Mouse (Mus musculus): ENCODE measurements at regions not wholly inside any gene's neighbourhood (a gene's known extent, or its start where the extent isn't known, plus 50 kb on each side); places are given as distances from the start of the nearest gene placed in this dataset.

- no peak overlapping the region for H3K27ac ChIP-seq
- H3K4me2 ChIP-seq, result no peak overlapping the region
- no peaks in the 10 kb centered on the region for H3K27me3 ChIP-seq
- H3K4me1 ChIP-seq (replicated peaks), result 0 out of 2 replicates have a peak, but pooled peaks cover 6% of the 10 kb centered on the region
- 15% methylated on average over 4 of the region's 4 CpGs for WGBS
- no peaks in the 10 kb centered on the region for H3K9me3 ChIP-seq
- ATAC-seq (ENCODE audit: insufficient number of reproducible peaks, insufficient read depth, low FRiP score, low TSS enrichment, low read depth), result no peak
- no peak overlapping the region for H3K9ac ChIP-seq (replicated peaks)
- no peaks in the 10 kb centered on the region for H3K36me3 ChIP-seq
- no peak overlapping the region for H3K4me3 ChIP-seq (replicated peaks)
These were observed 363.4 kb downstream of the Kctd12 start for GRCm38 (mm10) chr14:102619056-102619455.

- Histone ChIP-seq H3K9me3 (no peaks in the 10 kb centered on the region), H3K4me2 (no peak overlapping the region), H3K36me3 (no peaks in the 10 kb centered on the region), H3K27ac (no peak overlapping the region), H3K4me1 (replicated peaks) (0 out of 2 replicates have a peak, but pooled peaks cover 6% of the 10 kb centered on the region), H3K4me3 (replicated peaks) (no peak overlapping the region), H3K27me3 (no peaks in the 10 kb centered on the region), H3K9ac (replicated peaks) (no peak overlapping the region)
- ATAC-seq (ENCODE audit: insufficient number of reproducible peaks, insufficient read depth, low FRiP score, low TSS enrichment, low read depth), result no peak
- 66% methylated on average over 7 of the region's 7 CpGs for WGBS
These were observed 366.7 kb downstream of the Kctd12 start for GRCm38 (mm10) chr14:102615588-102616309.

- Histone ChIP-seq H3K4me3 (replicated peaks) (no peak overlapping the region), H3K4me2 (no peak overlapping the region), H3K9me3 (no peaks in the 10 kb centered on the region), H3K27ac (no peak overlapping the region), H3K36me3 (no peaks in the 10 kb centered on the region), H3K9ac (replicated peaks) (no peak overlapping the region), H3K27me3 (no peaks in the 10 kb centered on the region), H3K4me1 (replicated peaks) (no peaks in the 10 kb centered on the region)
- ATAC-seq (ENCODE audit: insufficient number of reproducible peaks, insufficient read depth, low FRiP score, low TSS enrichment, low read depth), result no peak
- WGBS, result 83% methylated on average over 5 of the region's 5 CpGs
These were observed 376.4 kb downstream of the Kctd12 start for GRCm38 (mm10) chr14:102606055-102606454.

- H3K27me3 ChIP-seq, result no peaks in the 10 kb centered on the region
- H3K9ac ChIP-seq (replicated peaks), result no peak overlapping the region
- WGBS, result 78% methylated on average over 3 of the region's 3 CpGs
- H3K9me3 ChIP-seq, result no peaks in the 10 kb centered on the region
- no peak for ATAC-seq (ENCODE audit: insufficient number of reproducible peaks, insufficient read depth, low FRiP score, low TSS enrichment, low read depth)
- no peak overlapping the region for H3K4me2 ChIP-seq
- H3K27ac ChIP-seq, result no peak overlapping the region
- no peaks in the 10 kb centered on the region for H3K36me3 ChIP-seq
- H3K4me1 ChIP-seq (replicated peaks), result no peaks in the 10 kb centered on the region
- H3K4me3 ChIP-seq (replicated peaks), result no peak overlapping the region
These were observed 387.6 kb downstream of the Kctd12 start for GRCm38 (mm10) chr14:102594850-102595249.

- WGBS, result 54% methylated on average over 2 of the region's 2 CpGs
These were observed 428.7 kb downstream of the Kctd12 start for GRCm38 (mm10) chr14:102553781-102554180.

GRCm38 (mm10) chr14:102552598-102552997, 429.8 kb downstream of the Kctd12 start:
- H3K4me1 ChIP-seq (replicated peaks), result no peaks in the 10 kb centered on the region
- no peaks in the 10 kb centered on the region for H3K36me3 ChIP-seq
- H3K9ac ChIP-seq (replicated peaks), result no peak overlapping the region
- no peaks in the 10 kb centered on the region for H3K9me3 ChIP-seq
- no peak overlapping the region for H3K4me3 ChIP-seq (replicated peaks)
- H3K4me2 ChIP-seq, result no peak overlapping the region
- H3K27me3 ChIP-seq, result no peaks in the 10 kb centered on the region
- WGBS, result 36% methylated on average over 2 of the region's 2 CpGs
- H3K27ac ChIP-seq, result no peak overlapping the region
- ATAC-seq (ENCODE audit: insufficient number of reproducible peaks, insufficient read depth, low FRiP score, low TSS enrichment, low read depth), result no peak

More at GRCm38 (mm10) chr14:102553781-102554180, 428.7 kb downstream of the Kctd12 start:
- H3K4me3 ChIP-seq (replicated peaks), result no peak overlapping the region
- no peak overlapping the region for H3K4me2 ChIP-seq
- no peaks in the 10 kb centered on the region for H3K4me1 ChIP-seq (replicated peaks)
- no peak for ATAC-seq (ENCODE audit: insufficient number of reproducible peaks, insufficient read depth, low FRiP score, low TSS enrichment, low read depth)
- H3K27me3 ChIP-seq, result no peaks in the 10 kb centered on the region
- H3K9me3 ChIP-seq, result no peaks in the 10 kb centered on the region
- H3K27ac ChIP-seq, result no peak overlapping the region
- H3K9ac ChIP-seq (replicated peaks), result no peak overlapping the region
- H3K36me3 ChIP-seq, result no peaks in the 10 kb centered on the region

- WGBS, result 91% methylated on average over 9 of the region's 9 CpGs
- Histone ChIP-seq H3K36me3 (no peaks in the 10 kb centered on the region), H3K4me1 (replicated peaks) (no peaks in the 10 kb centered on the region), H3K4me2 (no peak overlapping the region), H3K27me3 (no peaks in the 10 kb centered on the region), H3K27ac (no peak overlapping the region), H3K9me3 (no peaks in the 10 kb centered on the region), H3K4me3 (replicated peaks) (no peak overlapping the region), H3K9ac (replicated peaks) (no peak overlapping the region)
- ATAC-seq (ENCODE audit: insufficient number of reproducible peaks, insufficient read depth, low FRiP score, low TSS enrichment, low read depth), result no peak
These were observed 457.4 kb downstream of the Kctd12 start for GRCm38 (mm10) chr14:102524894-102525577.

DNA sequence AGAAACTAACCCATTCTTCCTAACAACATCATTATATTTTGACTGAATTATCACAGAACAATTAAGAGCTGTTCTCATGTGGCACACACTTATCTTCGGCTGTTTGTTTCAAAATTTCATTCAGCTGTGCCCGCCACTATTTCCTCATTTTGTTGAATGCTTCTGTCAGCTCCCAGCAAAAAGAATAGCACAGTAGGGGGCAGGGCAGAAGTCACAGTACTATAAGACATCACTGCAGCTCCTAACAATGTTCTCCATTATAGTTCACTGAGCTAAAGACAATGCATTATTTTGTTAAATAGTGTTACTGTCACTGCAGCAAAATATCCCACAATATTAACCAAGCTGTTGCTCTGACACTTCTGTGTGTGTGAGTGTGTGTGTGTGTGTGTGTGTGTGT, 465.7 kb downstream of the Kctd12 start:
- H3K4me3 ChIP-seq (replicated peaks), result no peak overlapping the region
- H3K27me3 ChIP-seq, result no peaks in the 10 kb centered on the region
- H3K4me2 ChIP-seq, result no peak overlapping the region
- no peaks in the 10 kb centered on the region for H3K9me3 ChIP-seq
- H3K4me1 ChIP-seq (replicated peaks), result peaks cover 3% of the 10 kb centered on the region; the same call in 1 of the 2 replicates
- no peak overlapping the region for H3K9ac ChIP-seq (replicated peaks)
- H3K27ac ChIP-seq, result no peak overlapping the region
- 63% methylated on average over 2 of the region's 2 CpGs for WGBS
- ATAC-seq (ENCODE audit: insufficient number of reproducible peaks, insufficient read depth, low FRiP score, low TSS enrichment, low read depth), result no peak
- no peaks in the 10 kb centered on the region for H3K36me3 ChIP-seq

- no peak overlapping the region for H3K27ac ChIP-seq
- no peaks in the 10 kb centered on the region for H3K36me3 ChIP-seq
- WGBS, result 54% methylated on average over 2 of the region's 2 CpGs
These were observed 467.9 kb downstream of the Kctd12 start for GRCm38 (mm10) chr14:102514527-102514926.

DNA sequence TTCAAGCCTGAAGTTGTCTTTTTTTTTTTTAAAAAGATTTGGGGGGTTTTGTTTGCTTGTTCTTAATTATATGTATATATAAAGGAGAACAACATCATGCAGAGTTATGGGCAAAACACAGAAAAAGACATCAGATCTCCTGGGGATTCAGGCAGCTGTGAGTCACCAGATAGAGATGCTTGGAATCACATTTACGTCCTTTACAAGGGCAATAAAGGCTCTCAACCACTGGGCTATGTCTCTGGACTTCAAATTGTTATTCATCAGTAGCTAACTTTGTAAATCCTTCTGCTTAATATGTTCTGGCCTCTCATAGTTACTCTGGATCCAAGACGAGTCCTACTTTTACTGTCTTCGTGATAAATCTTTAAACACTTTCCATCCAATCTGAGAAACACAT, 469.8 kb downstream of the Kctd12 start:
- no peaks in the 10 kb centered on the region; the same call in 1 of the 2 replicates for H3K9me3 ChIP-seq
- 19% methylated on average over 3 of the region's 3 CpGs for WGBS
- no peak overlapping the region for H3K4me2 ChIP-seq
- no peaks in the 10 kb centered on the region for H3K27me3 ChIP-seq
- H3K4me1 ChIP-seq (replicated peaks), result peaks cover 3% of the 10 kb centered on the region; the same call in 1 of the 2 replicates
- no peak for ATAC-seq (ENCODE audit: insufficient number of reproducible peaks, insufficient read depth, low FRiP score, low TSS enrichment, low read depth)
- no peak overlapping the region for H3K27ac ChIP-seq
- no peak overlapping the region for H3K9ac ChIP-seq (replicated peaks)
- no peaks in the 10 kb centered on the region for H3K36me3 ChIP-seq
- H3K4me3 ChIP-seq (replicated peaks), result no peak overlapping the region

More at GRCm38 (mm10) chr14:102514527-102514926, 467.9 kb downstream of the Kctd12 start:
- H3K9ac ChIP-seq (replicated peaks), result no peak overlapping the region
- ATAC-seq (ENCODE audit: insufficient number of reproducible peaks, insufficient read depth, low FRiP score, low TSS enrichment, low read depth), result no peak
- no peak overlapping the region for H3K4me2 ChIP-seq
- no peaks in the 10 kb centered on the region for H3K27me3 ChIP-seq
- no peak overlapping the region for H3K4me3 ChIP-seq (replicated peaks)
- H3K9me3 ChIP-seq, result no peaks in the 10 kb centered on the region
- peaks cover 3% of the 10 kb centered on the region; the same call in 1 of the 2 replicates for H3K4me1 ChIP-seq (replicated peaks)

DNA sequence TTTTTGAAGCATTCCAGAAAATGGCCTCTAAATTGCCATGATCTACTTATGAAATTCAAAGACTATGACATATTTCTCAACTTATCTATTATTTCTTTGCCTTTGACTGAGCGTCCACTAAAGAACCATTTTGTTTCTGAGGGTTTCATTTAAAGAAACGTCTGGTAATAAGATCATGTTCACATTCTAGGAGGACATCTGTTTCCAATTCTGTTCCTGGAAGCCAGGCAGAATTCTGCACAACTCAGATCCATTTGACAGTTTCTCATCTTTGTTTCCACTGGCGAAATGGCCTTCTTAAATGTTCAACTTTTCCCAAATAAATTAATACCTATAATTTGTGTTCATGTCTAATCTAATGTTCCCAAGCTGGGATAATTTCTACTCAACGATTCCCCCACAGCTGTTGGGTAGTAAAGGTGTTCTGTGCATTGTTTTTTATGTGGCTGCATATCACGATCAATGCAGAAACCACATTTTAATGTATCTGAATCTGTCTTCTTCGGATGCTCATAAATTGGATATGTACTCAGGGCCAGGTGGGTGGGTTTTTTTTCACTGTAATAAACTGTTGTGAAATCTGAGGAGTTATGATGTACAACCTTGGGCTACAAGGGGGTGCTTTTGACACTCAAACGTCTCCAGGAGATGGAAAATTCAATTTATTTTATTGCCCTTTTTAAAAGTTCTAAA, 470.6 kb downstream of the Kctd12 start:
- Histone ChIP-seq H3K27ac (no peak overlapping the region; the same call in 1 of the 2 replicates), H3K4me2 (no peak overlapping the region; the same call in 1 of the 2 replicates), H3K9ac (replicated peaks) (no peak overlapping the region), H3K4me3 (replicated peaks) (no peak overlapping the region), H3K9me3 (no peaks in the 10 kb centered on the region; the same call in 1 of the 2 replicates), H3K36me3 (no peaks in the 10 kb centered on the region), H3K4me1 (replicated peaks) (peaks cover 3% of the 10 kb centered on the region; the same call in 1 of the 2 replicates), H3K27me3 (no peaks in the 10 kb centered on the region)
- 18% methylated on average over 7 of the region's 7 CpGs for WGBS
- ATAC-seq (ENCODE audit: insufficient number of reproducible peaks, insufficient read depth, low FRiP score, low TSS enrichment, low read depth), result peak; percentile 73

Data from limb, embryonic 12.5 days (tissue).